Mouse (Mus musculus): ENCODE results near the gene Prg3. TPM values are rescaled to one million over a fixed set of nuclear protein-coding genes. Genes with fewer than 3 reads are reported as not detected.

Gene Prg3
- polyA plus RNA-seq, 1 experiment from 2014 or later, result 0.49 TPM

GRCm38 (mm10) chr2:84996376-84996775, 8.4 kb downstream of the Prg3 start:
- Histone ChIP-seq H3K36me3 (no peaks in the 10 kb centered on the region), H3K27me3 (replicated peaks) (no peaks in the 10 kb centered on the region), H3K9ac (no peak overlapping the region), H3K4me3 (no peak overlapping the region), H3K9me3 (replicated peaks) (no peaks in the 10 kb centered on the region), H3K4me2 (no peak overlapping the region), H3K4me1 (replicated peaks) (no peaks in the 10 kb centered on the region), H3K27ac (ENCODE audit: poor library complexity, severe bottlenecking) (no peak overlapping the region)
- 88% methylated on average over 2 of the region's 2 CpGs for whole genome bisulfite sequencing
- ATAC-seq (ENCODE audit: insufficient number of reproducible peaks, low FRiP score), result no peak

DNA sequence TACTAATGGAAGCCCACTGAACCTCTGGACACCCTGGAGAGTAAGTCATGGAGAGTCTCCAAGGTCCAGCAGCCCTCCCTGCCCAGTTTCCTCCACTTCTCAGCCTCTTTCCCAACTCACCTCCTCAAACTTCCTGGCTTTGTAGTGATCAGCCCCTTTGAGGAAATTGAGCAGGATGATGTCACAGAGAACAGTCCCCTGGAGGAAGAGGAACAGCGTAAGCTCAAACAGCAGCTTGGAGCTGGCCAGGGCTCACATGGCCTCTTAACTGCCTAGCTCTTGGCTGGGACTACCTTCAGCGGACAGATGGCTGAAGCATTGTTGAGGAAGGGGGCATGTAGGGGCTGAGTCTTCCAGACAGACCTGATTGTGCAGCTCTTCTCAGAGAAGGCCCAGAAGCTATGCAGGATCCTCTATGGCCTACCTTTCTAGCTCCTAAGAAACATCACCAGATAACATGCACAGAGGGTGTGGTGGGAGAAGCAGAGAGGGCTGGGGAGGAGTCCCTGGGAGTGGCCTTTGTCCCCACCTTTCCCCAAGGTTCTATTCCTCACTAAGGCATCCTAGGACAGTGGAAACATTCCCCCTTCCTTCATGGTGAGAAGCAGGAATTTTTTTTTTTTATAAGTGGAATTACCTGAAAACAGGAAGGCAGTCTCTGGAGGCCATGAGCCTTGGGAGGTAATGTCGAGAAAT, 11.6 kb downstream of the Prg3 start:
- peak; percentile 37; the same call in 1 of the 2 replicates for ATAC-seq (ENCODE audit: insufficient number of reproducible peaks, low FRiP score)
- Histone ChIP-seq H3K9me3 (replicated peaks) (no peaks in the 10 kb centered on the region), H3K9ac (no peak overlapping the region), H3K27me3 (replicated peaks) (no peaks in the 10 kb centered on the region), H3K27ac (ENCODE audit: poor library complexity, severe bottlenecking) (0 out of 2 replicates have a peak overlapping the region, but pooled peaks have one; percentile 23), H3K4me3 (no peak overlapping the region), H3K4me1 (replicated peaks) (peaks cover 16% of the 10 kb centered on the region), H3K36me3 (no peaks in the 10 kb centered on the region), H3K4me2 (no peak overlapping the region)
- WGBS, result 66% methylated on average over 3 of the region's 3 CpGs

- Histone ChIP-seq H3K9me3 (replicated peaks) (no peaks in the 10 kb centered on the region), H3K27ac (ENCODE audit: poor library complexity, severe bottlenecking) (no peak overlapping the region), H3K9ac (no peak overlapping the region), H3K4me2 (no peak overlapping the region), H3K4me3 (no peak overlapping the region), H3K4me1 (replicated peaks) (peaks cover 19% of the 10 kb centered on the region), H3K36me3 (no peaks in the 10 kb centered on the region), H3K27me3 (replicated peaks) (no peaks in the 10 kb centered on the region)
- no peak for ATAC-seq (ENCODE audit: insufficient number of reproducible peaks, low FRiP score)
- 78% methylated on average over 13 of the region's 13 CpGs for WGBS
Measured at GRCm38 (mm10) chr2:85001497-85001896, 13.5 kb downstream of the Prg3 start.

DNA sequence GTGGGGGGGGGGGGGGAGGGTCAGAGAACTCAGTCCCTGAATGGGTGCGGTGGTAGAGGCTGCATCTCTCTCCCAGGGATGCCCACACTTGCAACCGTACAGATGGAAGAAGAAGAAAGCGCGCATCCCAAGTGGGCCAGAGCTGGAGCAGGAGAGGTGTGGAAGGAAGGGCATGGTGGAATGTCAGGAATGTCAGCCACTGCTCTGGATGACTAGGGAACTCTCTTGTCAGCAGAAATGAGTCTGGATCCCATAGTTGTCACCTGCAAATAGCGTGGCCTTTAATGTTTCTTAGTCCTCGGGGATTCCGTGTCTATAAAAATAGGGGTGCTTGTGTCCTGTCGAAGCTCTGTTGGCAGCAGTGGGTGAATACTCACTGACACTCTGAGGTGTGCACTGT, 14.6 kb downstream of the Prg3 start:
- Histone ChIP-seq H3K9me3 (replicated peaks) (no peaks in the 10 kb centered on the region), H3K4me3 (no peak overlapping the region), H3K4me1 (replicated peaks) (peaks cover 29% of the 10 kb centered on the region), H3K27me3 (replicated peaks) (no peaks in the 10 kb centered on the region), H3K4me2 (no peak overlapping the region), H3K36me3 (no peaks in the 10 kb centered on the region), H3K9ac (no peak overlapping the region), H3K27ac (ENCODE audit: poor library complexity, severe bottlenecking) (0 out of 2 replicates have a peak overlapping the region, but pooled peaks have one; percentile 17)
- 0 out of 2 replicates have a peak, but pooled peaks have one; percentile 34 for ATAC-seq (ENCODE audit: insufficient number of reproducible peaks, low FRiP score)
- 40% methylated on average over 8 of the region's 8 CpGs for WGBS

GRCm38 (mm10) chr2:85004341-85004740, 16.3 kb downstream of the Prg3 start:
- Histone ChIP-seq H3K9me3 (replicated peaks) (no peaks in the 10 kb centered on the region), H3K27ac (ENCODE audit: poor library complexity, severe bottlenecking) (no peak overlapping the region), H3K36me3 (no peaks in the 10 kb centered on the region), H3K4me3 (no peak overlapping the region), H3K4me1 (replicated peaks) (peaks cover 29% of the 10 kb centered on the region), H3K9ac (no peak overlapping the region), H3K4me2 (no peak overlapping the region), H3K27me3 (replicated peaks) (no peaks in the 10 kb centered on the region)
- no peak for ATAC-seq (ENCODE audit: insufficient number of reproducible peaks, low FRiP score)
- WGBS, result 79% methylated on average over 4 of the region's 4 CpGs

DNA sequence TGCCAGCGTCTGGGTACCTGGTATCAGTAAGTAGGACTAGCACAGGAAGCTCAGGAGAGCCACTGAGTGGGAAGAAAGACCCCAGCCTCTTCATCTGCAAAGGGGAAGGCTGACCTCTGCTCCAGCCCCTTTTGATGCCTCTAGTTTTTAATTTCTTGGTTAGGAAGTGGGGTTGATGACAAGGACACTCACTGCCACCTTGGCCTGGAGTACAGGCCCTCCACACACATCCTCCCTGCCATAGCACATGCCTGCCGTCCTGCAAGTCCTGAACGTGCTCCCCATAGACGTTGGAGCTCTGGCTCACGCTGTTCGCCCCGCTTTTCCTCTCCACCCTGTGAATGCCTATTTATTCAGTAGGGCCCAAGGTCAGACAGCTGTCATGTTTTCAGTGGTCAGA, 18.6 kb downstream of the Prg3 start:
- 64% methylated on average over 7 of the region's 7 CpGs for WGBS
- Histone ChIP-seq H3K36me3 (no peaks in the 10 kb centered on the region), H3K4me3 (no peak overlapping the region), H3K27me3 (replicated peaks) (no peaks in the 10 kb centered on the region), H3K27ac (ENCODE audit: poor library complexity, severe bottlenecking) (no peak overlapping the region), H3K9ac (no peak overlapping the region), H3K9me3 (replicated peaks) (no peaks in the 10 kb centered on the region), H3K4me1 (replicated peaks) (peaks cover 47% of the 10 kb centered on the region), H3K4me2 (no peak overlapping the region)
- no peak for ATAC-seq (ENCODE audit: insufficient number of reproducible peaks, low FRiP score)

DNA sequence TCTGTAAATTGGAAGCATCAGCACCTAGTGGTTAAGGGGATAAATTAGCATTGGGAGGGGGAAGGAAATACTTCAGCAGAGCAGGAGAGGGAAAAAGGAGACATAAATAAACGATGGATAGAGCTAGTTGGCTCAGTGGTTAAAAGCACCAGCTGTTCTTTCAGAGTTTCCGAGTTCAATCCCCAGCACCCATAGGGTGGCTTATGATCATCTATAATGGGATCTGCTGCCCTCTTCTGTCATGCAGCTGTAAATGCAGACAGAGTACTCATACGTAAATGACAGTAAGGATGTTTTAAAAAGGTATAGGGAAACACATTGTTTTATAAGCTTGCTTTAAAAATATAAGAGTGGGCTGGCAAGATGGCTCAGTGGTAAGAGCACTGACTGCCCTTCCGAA, 19.7 kb downstream of the Prg3 start:
- no peak overlapping the region for H3K4me2 ChIP-seq
- no peaks in the 10 kb centered on the region for H3K36me3 ChIP-seq
- no peak overlapping the region for H3K4me3 ChIP-seq
- H3K27me3 ChIP-seq (replicated peaks), result no peaks in the 10 kb centered on the region
- WGBS, result 33% methylated on average over 4 of the region's 4 CpGs
- ATAC-seq (ENCODE audit: insufficient number of reproducible peaks, low FRiP score), result no peak
- H3K9me3 ChIP-seq (replicated peaks), result no peaks in the 10 kb centered on the region
- H3K4me1 ChIP-seq (replicated peaks), result peaks cover 52% of the 10 kb centered on the region
- H3K9ac ChIP-seq, result no peak overlapping the region
- no peak overlapping the region for H3K27ac ChIP-seq (ENCODE audit: poor library complexity, severe bottlenecking)

- Histone ChIP-seq H3K27ac (ENCODE audit: poor library complexity, severe bottlenecking) (no peak overlapping the region), H3K9ac (no peak overlapping the region), H3K9me3 (replicated peaks) (no peaks in the 10 kb centered on the region), H3K27me3 (replicated peaks) (no peaks in the 10 kb centered on the region), H3K36me3 (no peaks in the 10 kb centered on the region), H3K4me3 (no peak overlapping the region), H3K4me1 (replicated peaks) (peaks cover 47% of the 10 kb centered on the region), H3K4me2 (no peak overlapping the region)
- no peak for ATAC-seq (ENCODE audit: insufficient number of reproducible peaks, low FRiP score)
- WGBS, result 73% methylated on average over 2 of the region's 2 CpGs
Measured at GRCm38 (mm10) chr2:85009212-85009611, 21.2 kb downstream of the Prg3 start.

DNA sequence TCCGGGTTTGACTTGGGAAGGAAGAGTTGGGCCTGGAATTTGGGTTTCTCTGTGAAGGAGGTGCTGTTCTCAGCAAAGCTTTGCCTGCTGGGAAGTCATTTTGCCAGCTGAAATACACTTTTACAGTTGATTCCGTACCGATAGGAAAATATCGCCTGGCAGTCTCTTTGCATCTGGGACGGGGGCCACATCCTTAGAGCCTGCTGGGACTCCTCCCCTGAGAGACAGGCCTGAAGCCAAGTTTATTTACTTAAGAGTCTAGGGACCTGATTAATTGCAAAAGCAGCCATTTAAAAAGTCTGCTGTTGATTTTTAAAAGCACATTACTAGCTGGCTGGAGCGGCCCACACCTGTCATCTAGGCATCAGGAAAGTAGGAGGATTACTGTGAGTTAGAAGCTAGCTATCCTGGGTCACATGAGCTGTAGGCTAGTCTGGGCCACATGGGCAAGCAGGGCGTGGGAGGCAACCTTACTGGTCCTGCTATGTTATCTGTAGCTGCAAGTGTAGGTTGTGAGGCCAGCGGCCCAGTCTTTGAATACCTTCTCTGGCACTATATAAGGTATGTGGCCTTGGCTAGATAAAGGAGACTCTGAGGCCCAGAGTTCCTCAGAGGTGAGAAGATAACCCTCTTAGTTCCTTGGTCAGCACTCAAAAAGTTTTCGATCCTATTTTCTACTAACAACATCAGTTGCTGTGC, 24.0 kb downstream of the Prg3 start:
- no peak overlapping the region for H3K4me3 ChIP-seq
- peak; percentile 88 for ATAC-seq (ENCODE audit: insufficient number of reproducible peaks, low FRiP score)
- peaks cover 53% of the 10 kb centered on the region for H3K4me1 ChIP-seq (replicated peaks)
- 29% methylated on average over 9 of the region's 9 CpGs for WGBS
- H3K9ac ChIP-seq, result no peak overlapping the region
- peak overlapping the region; percentile 3; the same call in 1 of the 2 replicates for H3K4me2 ChIP-seq
- H3K36me3 ChIP-seq, result no peaks in the 10 kb centered on the region
- peak overlapping the region; percentile 30 for H3K27ac ChIP-seq (ENCODE audit: poor library complexity, severe bottlenecking)
- H3K9me3 ChIP-seq (replicated peaks), result no peaks in the 10 kb centered on the region
- no peaks in the 10 kb centered on the region for H3K27me3 ChIP-seq (replicated peaks)

- peak overlapping the region; percentile 3; the same call in 1 of the 2 replicates for H3K4me2 ChIP-seq
- 51% methylated on average over 14 of the region's 14 CpGs for WGBS
- H3K27me3 ChIP-seq (replicated peaks), result no peaks in the 10 kb centered on the region
- no peaks in the 10 kb centered on the region for H3K9me3 ChIP-seq (replicated peaks)
- H3K4me3 ChIP-seq, result no peak overlapping the region
- peak; percentile 60 for ATAC-seq (ENCODE audit: insufficient number of reproducible peaks, low FRiP score)
- H3K9ac ChIP-seq, result no peak overlapping the region
- H3K4me1 ChIP-seq (replicated peaks), result peaks cover 48% of the 10 kb centered on the region
- peak overlapping the region; percentile 29 for H3K27ac ChIP-seq (ENCODE audit: poor library complexity, severe bottlenecking)
- no peaks in the 10 kb centered on the region for H3K36me3 ChIP-seq
Measured at GRCm38 (mm10) chr2:85012679-85013078, 24.7 kb downstream of the Prg3 start.

- no peak for ATAC-seq (ENCODE audit: insufficient number of reproducible peaks, low FRiP score)
Measured at GRCm38 (mm10) chr2:85013826-85014587, 26.0 kb downstream of the Prg3 start.

More at GRCm38 (mm10) chr2:85013826-85014587, 26.0 kb downstream of the Prg3 start:
- Histone ChIP-seq H3K4me1 (replicated peaks) (peaks cover 48% of the 10 kb centered on the region), H3K4me3 (no peak overlapping the region), H3K27ac (ENCODE audit: poor library complexity, severe bottlenecking) (no peak overlapping the region), H3K27me3 (replicated peaks) (no peaks in the 10 kb centered on the region), H3K36me3 (no peaks in the 10 kb centered on the region), H3K4me2 (no peak overlapping the region), H3K9me3 (replicated peaks) (no peaks in the 10 kb centered on the region), H3K9ac (no peak overlapping the region)
- WGBS, result 81% methylated on average over 5 of the region's 5 CpGs
